Mouse (Mus musculus) B cell, adult (primary cell): Measurements from ENCODE around the gene Coq9. TPM values are rescaled to one million over a fixed set of nuclear protein-coding genes. Genes with fewer than 3 reads are reported as not detected.

ENCODE experiments used
- total RNA-seq: library from RNA; stranded (reverse); gene quantifications from 4 replicates; pipeline ENCODE4 v1.2.4, GENCODE M21; 2023; ENCODE audit not compliant: inconsistent age

The Coq9 gene
- total RNA-seq = 29.0 to 34.4 TPM (median 32.9 TPM) in 4 replicates

GRCm38 (mm10) chr8:94837662-94838574, at the start of gene Coq9, which contains the start of gene Ciapin1:
TSS of gene Coq9 (plus strand) at chr8:94838321.
TSS of gene Ciapin1 (minus strand) at chr8:94838358.

GRCm38 (mm10) chr8:94810153-94810552, 28.0 kb upstream of the Coq9 start, which contains the start of gene Ccl17:
TSS of gene Ccl17 (plus strand) at chr8:94810453.

GRCm38 (mm10) chr8:94857346-94858173, 19.4 kb downstream of the Coq9 start, which contains the start of gene Polr2c:
TSS of gene Polr2c (plus strand) at chr8:94857450.

GRCm38 (mm10) chr8:94876197-94876730, 38.1 kb downstream of the Coq9 start, which contains the start of gene Dok4:
TSS of gene Dok4 (minus strand) at chr8:94876330.

Other genes with a start within 250 kb of the Coq9 start
- gene Rspry1, start 236.4 kb upstream of the Coq9 start, total RNA-seq = 25.3 to 28.4 TPM (median 26.7 TPM) in 4 replicates
- 31.8 to 42.0 TPM (median 37.3 TPM) in 4 replicates for gene Fam192a, start 236.3 kb upstream of the Coq9 start, total RNA-seq
- gene Arl2bp, start 171.7 kb upstream of the Coq9 start, total RNA-seq = 94.4 to 105 TPM (median 99.9 TPM) in 4 replicates
- not detected in 4 replicates for gene Pllp, start 142.0 kb upstream of the Coq9 start, total RNA-seq
- 0.48 to 0.51 TPM in 2 of 4 replicates, not detected in the others for gene Ccl22, start 92.7 kb upstream of the Coq9 start, total RNA-seq
- gene Cx3cl1, start 66.3 kb upstream of the Coq9 start, total RNA-seq = not detected in 4 replicates
- not detected in 4 replicates for gene Ccl17, start 27.9 kb upstream of the Coq9 start, total RNA-seq
- 50.3 to 64.6 TPM (median 51.7 TPM) in 4 replicates for gene Ciapin1, start within 50 bp of the Coq9 start, total RNA-seq
- gene Polr2c, start 19.1 kb downstream of the Coq9 start, total RNA-seq = 49.2 to 66.0 TPM (median 53.7 TPM) in 4 replicates
- 1.6 to 3.0 TPM (median 2.3 TPM) in 4 replicates for gene Dok4, start 38.0 kb downstream of the Coq9 start, total RNA-seq
- gene Ccdc102a, start 79.8 kb downstream of the Coq9 start, total RNA-seq = 0.36 to 1.1 TPM (median 0.69 TPM) in 4 replicates
- gene Adgrg5, start 85.4 kb downstream of the Coq9 start, total RNA-seq = 0.77 to 2.3 TPM (median 0.96 TPM) in 4 replicates
- 3.8 to 6.7 TPM (median 6.2 TPM) in 4 replicates for gene Adgrg1, start 136.4 kb downstream of the Coq9 start, total RNA-seq
- 0.42 TPM in 2 of 4 replicates, not detected in the others for gene Adgrg3, start 179.4 kb downstream of the Coq9 start, total RNA-seq
- gene Drc7, start 216.8 kb downstream of the Coq9 start, total RNA-seq = not detected in 4 replicates
- gene Katnb1, start 242.9 kb downstream of the Coq9 start, total RNA-seq = 16.8 to 21.7 TPM (median 21.2 TPM) in 4 replicates